Mouse (Mus musculus): ENCODE measurements at regions not wholly inside any gene's neighbourhood (a gene's known extent, or its start where the extent isn't known, plus 50 kb on each side); places are given as distances from the start of the nearest gene placed in this dataset.
"Not testable (repeated sequence)": the region's sequence is repeated elsewhere in the genome, so short reads cannot be mapped to it uniquely, and the experiment has no call there.

DNA sequence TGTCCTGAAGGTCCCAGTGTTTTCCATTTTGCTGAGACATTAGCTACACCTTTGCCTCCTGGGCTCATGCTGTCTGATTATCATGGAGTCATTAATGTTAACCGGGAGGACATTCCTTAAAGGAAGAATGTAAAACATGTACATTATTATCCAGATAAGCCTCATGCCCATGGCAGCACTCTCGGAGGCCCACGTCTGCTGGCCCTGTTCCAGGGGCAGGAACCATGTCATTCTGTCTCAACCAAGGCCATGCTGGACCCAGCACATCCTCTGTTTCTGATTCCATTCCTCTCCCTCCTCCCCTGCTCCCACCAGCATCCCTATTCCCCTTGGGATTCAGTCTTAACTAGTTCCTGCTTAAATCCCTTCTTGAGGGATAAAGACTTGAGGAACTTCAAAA, 139.1 kb downstream of the Sptssa start:
- no peak for DNase-seq

DNA sequence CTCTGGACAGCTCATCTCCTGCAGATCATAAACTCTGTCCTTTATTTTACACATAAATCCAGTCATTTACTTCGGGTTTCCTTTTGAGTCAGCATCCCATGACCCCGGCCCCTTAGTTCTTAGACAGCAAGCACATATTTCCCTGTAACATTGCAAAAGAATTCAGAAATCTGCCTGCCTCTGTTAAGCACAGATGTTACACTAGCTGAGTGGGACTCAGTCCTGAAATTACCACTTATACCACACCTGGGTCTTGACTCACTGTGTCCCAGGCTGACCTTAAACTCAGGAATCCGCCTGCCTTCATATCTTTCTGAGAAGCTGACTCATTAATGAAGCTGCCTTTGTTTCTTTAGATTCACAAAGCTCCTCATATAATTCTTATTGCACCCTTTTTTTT, 139.9 kb downstream of the Sptssa start:
- DNase-seq: no peak

DNA sequence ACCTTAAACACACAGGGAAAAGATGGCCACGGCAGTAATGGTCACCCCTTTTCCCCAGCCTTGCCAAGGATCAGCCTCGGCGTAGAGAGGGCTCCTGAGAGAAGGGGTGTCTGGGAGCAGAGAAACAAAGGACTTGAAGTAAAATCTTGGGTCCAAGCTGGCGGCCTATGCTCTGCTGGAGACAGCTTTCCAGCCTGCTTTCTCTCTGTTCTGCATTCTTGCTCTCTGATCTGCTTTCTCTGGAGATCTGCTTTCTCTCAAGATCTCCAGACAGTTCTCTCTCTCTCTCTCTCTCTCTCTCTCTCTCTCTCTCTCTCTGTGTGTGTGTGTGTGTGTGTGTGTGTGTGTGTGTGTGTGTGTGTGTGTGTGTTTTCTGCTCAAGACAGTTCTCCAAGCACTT, 140.3 kb downstream of the Sptssa start:
- DNase-seq: not testable (repeated sequence)

DNA sequence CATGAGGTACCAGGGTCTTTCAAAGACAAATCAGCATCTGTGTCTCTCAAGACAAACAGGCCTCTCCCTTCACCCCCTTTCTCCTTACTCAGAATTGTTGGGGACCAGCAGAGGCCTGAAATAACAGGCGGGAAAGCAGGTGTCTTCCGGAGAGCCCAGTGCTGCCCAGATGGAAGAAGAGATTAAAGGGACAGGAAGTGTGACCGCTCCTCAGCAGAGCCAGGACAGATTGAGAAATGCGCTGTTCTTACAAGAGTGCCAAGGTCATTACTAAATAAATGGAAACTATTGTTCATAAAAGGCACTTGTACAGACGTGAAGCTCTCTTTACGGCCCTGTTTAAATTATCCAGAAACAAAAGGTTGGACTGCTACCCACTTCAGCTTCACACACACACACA, 146.5 kb downstream of the Sptssa start:
- DNase-seq: no peak

DNA sequence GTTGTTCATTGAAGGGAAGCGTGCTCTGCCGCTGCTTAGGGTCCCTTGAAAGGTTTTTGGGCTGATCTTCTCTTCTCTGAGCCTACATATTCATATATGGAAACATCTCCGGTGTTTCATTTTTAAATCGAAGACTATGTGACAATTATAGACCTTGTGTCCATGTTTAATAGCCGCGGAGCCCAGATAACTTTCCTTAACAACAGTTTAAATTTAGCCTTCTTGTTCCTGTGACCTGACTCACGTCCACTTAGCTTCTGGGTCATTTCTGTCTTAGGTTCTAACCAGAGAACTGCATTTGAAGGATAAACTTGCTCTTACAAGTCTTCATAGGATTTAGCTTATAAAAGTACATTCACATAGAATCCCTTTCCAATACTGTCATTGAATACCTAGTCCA, 153.6 kb downstream of the Sptssa start:
- DNase-seq: no peak

DNA sequence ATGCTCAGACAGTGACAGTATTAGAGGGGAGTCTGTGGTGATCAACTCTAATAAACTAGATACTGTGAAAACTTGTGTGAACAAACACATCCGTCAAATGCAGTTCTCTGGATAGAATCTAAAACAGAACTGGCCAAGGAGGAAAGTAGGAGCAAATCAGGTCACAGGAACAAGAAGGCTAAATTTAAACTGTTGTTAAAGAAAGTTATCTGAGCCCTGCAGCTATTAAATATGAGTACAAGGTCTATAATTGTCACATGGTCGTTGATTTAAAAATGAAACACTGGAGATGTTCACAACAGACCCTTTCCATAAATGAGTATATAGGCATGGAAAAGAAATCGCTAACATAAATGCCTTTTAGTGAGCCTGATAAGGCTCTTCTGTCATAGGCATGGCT, 156.4 kb downstream of the Sptssa start:
- no peak for DNase-seq

DNA sequence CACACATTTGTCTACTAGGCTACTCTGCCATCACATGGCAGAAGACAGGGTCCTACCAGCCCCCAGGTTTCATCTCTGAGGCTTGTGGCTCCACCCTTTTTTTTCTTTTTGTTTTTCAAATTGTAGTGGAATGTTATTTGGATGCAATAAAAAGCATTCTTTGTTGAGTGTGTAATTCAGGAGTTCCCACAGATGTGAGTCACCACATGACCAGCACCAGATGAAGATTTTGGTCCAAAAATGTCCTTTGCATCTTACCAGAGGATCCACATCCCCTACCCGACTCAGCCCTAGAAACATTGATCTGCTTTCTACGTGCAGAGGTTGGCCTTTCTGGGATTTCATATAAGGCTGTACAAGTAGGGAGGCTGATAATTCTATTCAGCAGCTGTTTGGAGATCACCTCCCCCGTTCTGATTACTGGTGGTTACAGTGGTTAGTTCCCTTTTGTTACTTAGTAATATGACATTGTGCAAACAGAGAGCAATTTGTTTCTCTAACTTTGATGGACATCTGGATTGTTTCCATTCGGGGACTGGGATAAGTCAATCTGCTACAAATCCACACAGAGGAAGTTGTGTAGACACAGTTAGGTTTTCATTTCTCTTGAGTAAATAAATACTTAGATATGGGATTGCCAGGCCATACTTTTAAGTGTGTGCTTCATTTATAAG, 160.5 kb downstream of the Sptssa start:
- no peak for DNase-seq

DNA sequence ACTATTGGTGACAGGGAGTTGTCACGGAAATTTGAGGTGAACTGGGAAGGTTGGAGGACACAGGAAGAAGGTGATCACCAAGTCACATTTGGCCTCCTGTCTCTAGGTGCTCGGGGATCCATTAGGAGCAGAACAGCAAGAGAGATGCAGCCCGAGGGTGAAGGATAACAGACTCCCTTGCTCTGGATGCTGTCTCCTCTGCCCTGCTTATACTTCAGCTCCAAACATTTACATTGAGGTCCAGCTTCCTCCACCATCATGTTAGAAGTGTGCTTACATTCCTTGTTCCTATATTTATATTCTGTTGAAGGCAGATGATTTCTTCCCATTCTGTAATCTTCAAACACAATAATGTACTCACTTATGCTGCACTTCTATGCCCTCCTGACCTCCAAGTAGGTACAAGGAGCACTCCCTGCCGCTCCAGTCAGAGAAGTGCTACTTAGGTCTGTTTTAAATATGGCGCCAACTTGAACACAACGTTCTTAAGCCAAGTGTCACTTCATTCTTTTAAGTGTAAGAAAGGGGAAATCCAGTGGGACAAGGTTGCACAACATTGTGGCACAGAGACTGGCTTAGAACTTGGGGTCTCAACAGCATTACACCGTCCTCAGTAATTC, 161.5 kb downstream of the Sptssa start:
- DNase-seq: no peak

DNA sequence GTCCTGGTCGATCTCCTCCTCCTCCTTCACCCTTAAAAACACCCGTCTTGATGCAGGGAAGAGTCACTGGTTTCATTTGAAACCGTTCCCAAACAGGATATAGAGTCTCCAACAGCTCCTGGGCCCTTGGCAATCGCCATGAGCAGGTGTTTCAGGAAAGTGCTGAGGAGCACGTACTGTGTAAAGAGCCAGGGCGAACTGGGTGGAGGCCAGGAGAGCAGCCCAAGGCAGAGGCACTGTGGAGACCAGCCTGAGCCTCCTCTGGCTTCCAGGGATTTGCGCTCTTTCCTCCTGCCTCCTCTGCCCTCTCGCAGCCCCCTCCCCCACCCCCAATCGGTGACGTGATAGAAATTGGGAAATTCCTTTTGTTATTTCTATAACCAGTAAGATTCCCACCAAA, 163.6 kb downstream of the Sptssa start:
- DNase-seq: no peak

DNA sequence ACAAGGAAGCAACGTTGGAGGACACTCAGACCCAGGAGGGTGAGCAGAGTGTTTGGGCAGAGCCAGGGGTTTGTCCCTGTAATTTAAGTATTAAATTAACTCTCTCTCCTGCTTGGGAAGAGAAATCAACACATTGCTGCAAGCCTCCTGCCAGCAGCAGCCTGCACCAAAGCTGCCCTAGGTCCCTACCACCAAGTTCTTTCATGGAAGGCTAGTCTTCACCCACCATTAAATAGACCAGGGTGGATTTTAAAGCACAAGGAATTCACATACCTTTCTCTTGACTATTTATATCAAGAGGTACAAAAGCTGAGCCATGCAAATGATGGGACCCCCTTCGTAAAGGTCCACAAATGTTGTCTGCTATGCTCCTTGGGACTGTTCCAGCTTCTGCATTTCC, 165.9 kb downstream of the Sptssa start:
- no peak for DNase-seq

DNA sequence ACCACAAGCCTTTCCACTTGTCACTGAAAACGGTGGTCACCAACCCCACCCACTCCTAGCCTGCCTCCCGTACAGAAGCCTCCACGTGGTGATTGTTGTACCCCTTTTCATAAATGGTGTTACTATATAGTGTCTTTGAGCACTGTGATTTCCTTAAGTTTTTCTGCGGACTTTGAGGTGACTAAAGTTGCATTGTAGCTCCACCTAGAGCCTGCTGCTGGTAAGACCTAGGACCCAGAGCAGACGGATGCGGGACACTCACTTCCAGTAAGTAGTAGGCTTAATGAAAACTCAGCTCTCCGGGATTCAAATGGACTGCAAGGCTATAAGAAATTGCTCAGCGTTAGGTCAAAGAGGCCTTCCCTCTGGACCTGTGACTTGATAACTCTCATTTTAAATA, 166.7 kb downstream of the Sptssa start:
- peak; percentile 83 for DNase-seq

DNA sequence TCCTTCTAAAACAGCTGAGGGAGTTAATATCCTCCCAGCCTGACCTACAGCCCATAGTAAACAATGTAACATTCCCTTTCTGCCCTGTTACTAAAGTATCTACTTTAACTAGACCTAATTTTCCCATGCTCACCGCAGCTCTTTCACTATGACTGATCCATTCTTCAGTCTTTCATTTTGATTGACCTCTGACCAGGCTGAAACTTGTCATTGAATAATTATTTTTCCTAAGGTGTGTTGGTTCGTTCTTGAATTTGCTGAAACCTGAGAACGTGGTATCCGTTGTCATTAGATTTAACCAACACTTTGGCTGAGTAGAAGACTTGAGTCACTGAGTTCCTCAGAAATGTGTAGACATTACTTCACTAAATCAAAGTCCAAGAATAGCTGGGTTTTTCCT, 168.7 kb downstream of the Sptssa start:
- DNase-seq: no peak

DNA sequence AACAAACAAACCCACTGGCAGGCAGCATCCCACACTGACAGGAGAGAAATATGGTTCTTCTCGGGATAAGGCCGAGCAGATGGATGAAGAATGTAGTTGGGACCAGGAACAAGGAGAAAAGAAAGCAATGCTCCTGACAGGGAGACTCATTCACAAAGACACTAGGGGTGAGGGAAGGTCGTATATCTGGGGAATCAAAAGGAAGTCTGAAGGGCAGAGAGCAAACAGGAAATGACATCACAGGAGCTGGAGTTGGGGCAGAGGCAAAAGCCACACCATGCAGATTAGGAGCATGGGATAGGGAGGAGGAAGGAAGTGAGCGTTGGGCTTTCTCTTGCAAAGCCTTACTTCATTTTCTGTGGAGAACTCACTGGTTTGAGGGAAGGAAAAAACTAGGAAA, 174.4 kb downstream of the Sptssa start:
- DNase-seq: peak; percentile 33

DNA sequence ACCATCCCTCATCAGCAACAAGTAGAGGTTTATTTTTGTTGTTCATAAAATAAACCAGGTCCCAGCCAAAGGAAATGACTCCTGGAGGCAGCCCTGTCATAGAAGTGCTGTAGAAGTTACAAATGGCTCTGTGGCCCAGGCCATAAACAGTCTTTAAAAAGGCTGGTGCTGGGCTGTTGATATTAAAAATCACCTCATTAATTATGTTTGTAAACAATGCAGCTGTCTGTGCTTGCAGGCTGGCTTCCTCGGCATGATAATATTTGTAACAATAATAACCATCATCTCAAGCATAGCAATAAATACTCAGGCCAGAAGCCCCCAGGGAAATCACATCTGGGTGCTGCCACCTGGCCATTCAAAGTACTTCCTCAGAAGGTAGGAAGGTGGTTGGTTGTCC, 176.5 kb downstream of the Sptssa start:
- DNase-seq: no peak

DNA sequence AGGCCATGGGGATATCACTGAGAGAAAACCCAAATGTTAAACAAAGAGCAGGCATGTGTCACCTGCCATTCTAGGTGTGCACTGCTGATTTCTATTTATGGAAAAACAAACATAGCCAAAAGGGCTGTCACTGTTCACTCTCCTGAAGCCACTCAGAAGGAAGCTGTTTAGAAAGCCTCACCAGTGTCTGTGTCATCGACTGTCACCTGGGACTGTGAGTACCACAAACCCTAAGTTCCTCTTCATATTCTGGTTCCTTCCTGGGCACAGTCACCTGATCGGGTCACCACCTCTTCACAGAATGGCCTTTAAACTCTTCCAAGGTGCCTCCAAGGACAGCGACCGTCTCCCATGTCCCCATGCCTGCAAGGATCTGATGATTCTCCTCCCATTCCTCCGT, 183.5 kb downstream of the Sptssa start:
- DNase-seq: no peak

DNA sequence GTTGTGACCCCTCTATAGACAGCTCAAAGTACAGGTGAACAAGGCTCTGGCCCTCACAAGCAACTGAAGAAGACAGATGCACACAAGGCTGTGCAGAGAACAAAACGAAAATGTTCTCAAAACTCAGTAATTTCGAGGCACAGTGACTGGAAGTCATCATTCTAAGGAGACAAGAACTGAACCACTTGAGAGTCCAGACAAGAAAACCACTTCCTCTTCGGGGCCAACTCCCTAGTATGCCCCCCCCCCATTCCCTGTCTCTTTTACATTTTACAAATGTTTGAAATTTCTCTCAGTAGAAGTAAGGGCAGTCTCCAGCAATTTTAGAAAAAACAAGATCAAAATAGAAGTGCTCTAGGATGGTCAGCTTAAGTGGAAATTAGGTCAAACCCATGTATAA, 184.0 kb downstream of the Sptssa start:
- DNase-seq: no peak

DNA sequence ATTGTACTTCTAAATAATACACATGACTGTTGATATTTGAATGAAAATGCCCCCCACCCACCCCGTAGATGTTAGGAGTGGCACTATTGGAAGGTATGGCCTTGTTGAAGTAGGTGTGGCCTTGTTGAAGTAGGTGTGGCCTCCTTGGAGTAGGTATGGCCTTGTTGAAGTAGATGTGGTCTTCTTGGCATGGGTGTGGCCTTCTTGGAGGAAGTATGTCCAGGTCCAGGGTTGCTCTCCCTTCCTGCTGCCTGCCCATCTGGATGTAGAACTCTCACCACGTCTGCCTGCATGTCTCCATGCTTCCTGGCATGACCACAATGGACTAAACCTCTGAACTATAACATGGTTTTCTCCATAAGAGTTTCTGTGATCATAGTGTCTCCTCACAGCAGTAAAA, 188.7 kb downstream of the Sptssa start:
- DNase-seq: no peak

DNA sequence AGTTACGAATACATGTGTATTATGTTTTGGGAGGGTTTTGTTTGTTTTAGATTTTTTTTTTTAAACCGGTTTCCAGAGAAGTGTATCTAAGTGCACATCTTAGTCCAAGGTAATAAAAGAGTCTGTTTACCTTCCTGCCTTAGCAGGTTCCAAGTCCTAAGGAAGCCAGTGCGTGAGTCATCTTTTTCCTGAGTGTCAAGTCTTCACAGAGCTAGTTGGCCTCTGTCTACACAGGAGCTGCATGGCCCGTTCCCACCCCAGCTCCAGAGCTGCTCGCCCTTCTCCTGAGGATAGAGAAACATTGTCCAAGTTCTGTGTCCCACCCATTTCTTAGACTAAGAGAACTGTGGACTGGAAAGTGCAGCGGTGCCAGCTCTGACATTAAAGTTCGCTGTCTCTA, 192.6 kb downstream of the Sptssa start:
- no peak for DNase-seq

DNA sequence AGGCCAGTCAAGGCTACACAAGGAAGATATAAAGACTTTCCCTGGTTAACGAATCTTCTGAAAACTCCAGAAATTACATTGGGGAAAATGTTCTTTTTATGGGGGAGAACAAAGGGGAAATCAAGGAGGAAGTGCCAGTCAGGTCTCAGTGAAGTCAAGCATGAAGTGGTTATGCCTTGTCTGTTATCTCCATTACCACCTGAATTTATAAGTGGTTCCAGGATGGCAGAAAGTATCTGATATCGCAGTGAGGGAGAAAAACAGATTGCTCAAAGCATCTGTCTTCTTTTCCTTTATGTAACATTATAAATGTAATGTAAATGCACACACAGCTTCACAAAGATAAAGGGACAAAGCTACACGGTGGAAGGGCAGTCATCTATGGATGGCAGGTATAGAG, 195.0 kb downstream of the Sptssa start:
- no peak for DNase-seq

DNA sequence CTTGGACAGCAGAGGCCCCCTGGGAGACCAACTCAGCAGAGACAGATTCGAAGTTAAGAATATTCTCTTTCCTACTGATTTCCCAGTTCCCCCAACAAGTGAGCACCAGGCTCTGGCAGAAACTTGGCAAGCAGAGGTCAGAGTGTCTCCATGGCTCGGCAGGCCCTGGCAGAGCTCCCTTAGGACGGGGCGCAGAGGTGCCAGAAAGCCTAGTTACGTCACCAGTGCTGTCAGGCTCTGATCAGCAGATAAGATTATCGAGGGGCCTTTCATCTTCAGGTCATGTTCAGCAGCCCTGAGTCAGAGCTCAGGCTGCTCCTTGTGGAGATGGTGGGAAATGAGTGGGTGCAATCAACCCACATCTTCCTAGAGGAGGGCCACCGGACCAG, 196.2 kb downstream of the Sptssa start:
- no peak for DNase-seq

DNA sequence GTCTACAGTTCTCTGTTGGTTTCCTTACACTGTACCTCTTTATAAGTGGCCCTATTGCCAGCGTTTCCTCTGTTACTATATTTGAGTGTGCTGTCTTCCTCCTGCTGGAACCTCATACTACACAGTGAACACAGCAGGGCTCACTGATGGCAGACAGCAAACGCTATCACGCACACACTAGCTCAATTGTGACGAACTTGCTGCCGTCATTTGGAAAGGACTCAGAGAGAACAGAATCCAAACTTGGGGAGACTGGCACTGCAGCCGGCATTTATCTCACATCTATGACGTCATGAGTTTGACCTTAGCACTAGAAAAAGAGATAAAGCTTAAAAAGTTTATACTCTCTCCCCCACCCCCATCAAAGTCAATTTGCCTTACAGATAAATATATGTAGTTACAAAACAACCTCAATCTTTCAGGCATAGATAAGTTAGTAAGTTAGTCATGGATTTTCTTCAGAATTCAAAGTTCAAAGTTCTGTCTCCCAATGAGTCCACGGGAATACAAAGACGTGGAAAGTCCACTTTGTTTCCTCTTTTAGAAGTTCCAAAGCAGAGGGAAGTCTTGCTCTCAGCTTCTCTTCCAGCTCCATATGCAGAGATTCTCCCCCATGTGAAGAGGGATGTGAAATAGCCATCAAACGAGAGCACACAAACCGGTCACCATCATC, 196.8 kb downstream of the Sptssa start:
- no peak for DNase-seq

DNA sequence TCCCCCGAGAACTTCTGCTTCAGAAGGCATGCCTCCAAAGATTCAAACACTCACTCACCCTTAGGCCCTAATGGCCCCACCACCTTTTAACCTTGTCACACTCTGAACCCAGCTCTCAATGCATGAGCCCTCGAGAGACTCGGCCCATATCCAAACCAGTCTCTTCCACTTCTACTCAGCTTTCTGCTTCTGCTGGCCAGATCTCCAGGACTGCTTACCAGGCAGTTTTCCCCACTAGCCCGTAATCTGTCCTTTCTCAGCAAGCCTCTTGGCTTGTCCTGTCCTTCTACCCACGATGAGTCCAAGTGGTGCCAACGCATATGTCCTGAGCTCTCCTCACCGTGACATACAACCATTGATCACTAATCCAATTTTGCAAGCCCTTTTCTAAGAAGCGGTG, 199.6 kb downstream of the Sptssa start:
- no peak for DNase-seq

DNA sequence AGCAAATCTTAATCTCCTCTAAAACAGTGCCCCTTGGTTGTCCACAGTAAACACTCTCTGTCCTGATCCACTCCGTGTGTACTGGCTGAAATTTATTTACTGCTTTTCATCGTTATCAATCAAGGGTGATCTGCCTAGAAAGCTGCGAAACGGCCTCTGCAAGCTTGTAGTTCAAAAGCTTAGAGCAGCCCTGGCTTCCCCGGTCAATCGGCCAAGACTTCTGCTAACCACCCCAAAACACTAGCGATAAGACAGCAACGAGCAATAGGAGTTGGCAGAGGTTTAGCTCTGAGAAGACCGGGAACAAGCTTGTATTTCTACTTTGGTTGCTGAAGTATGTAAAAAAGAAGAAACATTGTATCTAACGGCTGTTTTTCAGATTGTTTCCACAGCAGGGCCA, 201.8 kb downstream of the Sptssa start:
- no peak for DNase-seq

DNA sequence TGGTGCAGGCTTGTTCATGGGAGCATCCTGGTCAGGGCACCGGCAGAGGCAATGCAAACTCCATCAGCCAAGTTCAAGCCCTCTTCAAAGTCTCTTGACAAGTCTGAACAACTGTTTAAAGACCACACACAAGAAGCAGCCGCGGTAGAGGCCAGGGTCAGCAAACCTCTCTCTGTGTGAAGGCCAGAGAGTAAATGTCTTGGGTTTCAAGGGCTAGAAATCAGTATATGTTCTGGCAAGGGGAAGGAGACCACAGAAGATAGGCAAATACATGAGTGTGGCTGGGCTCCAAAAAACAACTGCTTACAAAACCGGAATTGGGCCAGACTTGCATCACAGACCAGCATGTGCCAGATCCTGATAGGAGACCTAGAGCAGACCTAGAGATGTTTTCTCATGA, 203.0 kb downstream of the Sptssa start:
- DNase-seq: no peak

DNA sequence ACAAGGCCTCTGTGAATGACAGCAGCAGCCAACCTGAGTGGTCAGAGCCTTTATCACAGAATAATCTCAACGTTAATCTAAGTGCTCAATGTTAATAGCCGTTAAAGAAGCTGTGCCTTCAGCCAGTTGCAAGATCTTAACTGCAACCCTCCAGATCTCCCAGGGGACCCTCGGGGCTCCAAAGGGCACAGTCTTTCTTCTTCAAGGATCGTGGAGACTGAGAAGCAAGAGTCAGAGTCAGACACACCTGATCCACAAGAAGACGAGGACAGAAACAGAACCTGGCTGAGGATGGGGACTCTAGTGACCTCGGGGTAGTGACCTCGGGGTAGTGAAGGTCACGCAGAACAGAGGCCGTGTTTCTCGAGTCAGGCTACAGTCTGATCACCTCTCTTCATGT, 206.0 kb downstream of the Sptssa start:
- DNase-seq: no peak

Data from embryo, embryonic 11 days (tissue).